Mouse (Mus musculus): ENCODE measurements around the gene 2310034G01Rik.

2310034G01Rik gene

GRCm38 (mm10) chr19:46362104-46362503, 12.0 kb upstream of the 2310034G01Rik start:
- in situ Hi-C loops (cut with MboI, MseI): no loop called here

- in situ Hi-C loops (cut with MboI, MseI): no loop called here
These were observed 8.3 kb upstream of the 2310034G01Rik start for GRCm38 (mm10) chr19:46358381-46358780.

GRCm38 (mm10) chr19:46357344-46358280, 7.5 kb upstream of the 2310034G01Rik start:
- in situ Hi-C loops (cut with MboI, MseI): no loop called here

GRCm38 (mm10) chr19:46356701-46357138, 6.6 kb upstream of the 2310034G01Rik start:
- in situ Hi-C loops (cut with MboI, MseI): no loop called here

GRCm38 (mm10) chr19:46349550-46349949, 552 bp downstream of the 2310034G01Rik start:
- in situ Hi-C loops (cut with MboI, MseI): no loop called here

- in situ Hi-C loops (cut with MboI, MseI): no loop called here
These were observed 1.2 kb downstream of the 2310034G01Rik start for GRCm38 (mm10) chr19:46348761-46349458.

GRCm38 (mm10) chr19:46347936-46348668, 2.0 kb downstream of the 2310034G01Rik start:
- in situ Hi-C loops (cut with MboI, MseI): no loop called here

- in situ Hi-C loops (cut with MboI, MseI): no loop called here
These were observed 3.0 kb downstream of the 2310034G01Rik start for GRCm38 (mm10) chr19:46347146-46347545.

GRCm38 (mm10) chr19:46344710-46345419, 5.2 kb downstream of the 2310034G01Rik start:
- in situ Hi-C loops (cut with MboI, MseI): no loop called here

GRCm38 (mm10) chr19:46339287-46339971, 10.7 kb downstream of the 2310034G01Rik start:
- in situ Hi-C loops (cut with MboI, MseI): no loop called here

- in situ Hi-C loops (cut with MboI, MseI): no loop called here
These were observed 11.2 kb downstream of the 2310034G01Rik start for GRCm38 (mm10) chr19:46338942-46339286.

- in situ Hi-C loops (cut with MboI, MseI): no loop called here
These were observed 11.7 kb downstream of the 2310034G01Rik start, which contains the start of gene Cuedc2 for GRCm38 (mm10) chr19:46338331-46338936. Gene Cuedc2, minus strand, starts transcription at chr19:46338702.

- in situ Hi-C loops (cut with MboI, MseI): no loop called here
These were observed 12.3 kb downstream of the 2310034G01Rik start for GRCm38 (mm10) chr19:46337719-46338330.

- in situ Hi-C loops (cut with MboI, MseI): loop anchor here in 1 of 2 experiments (5.0 kb wide), 1 partner anchor 38 kb away; no protein-coding TSS in a partner anchor
These were observed 16.2 kb downstream of the 2310034G01Rik start for GRCm38 (mm10) chr19:46333906-46334305.

- in situ Hi-C loops (cut with MboI, MseI): loop anchor here in 1 of 2 experiments (5.0 kb wide), 1 partner anchor 39 kb away; no protein-coding TSS in a partner anchor
These were observed 17.3 kb downstream of the 2310034G01Rik start for GRCm38 (mm10) chr19:46332721-46333339.

- in situ Hi-C loops (cut with MboI, MseI): loop anchor here in 1 of 2 experiments (5.0 kb wide), 1 partner anchor 40 kb away; no protein-coding TSS in a partner anchor
These were observed 18.2 kb downstream of the 2310034G01Rik start for GRCm38 (mm10) chr19:46331936-46332335.

- in situ Hi-C loops (cut with MboI, MseI): loop anchor here in 1 of 2 experiments (5.0 kb wide), 1 partner anchor 41 kb away; no protein-coding TSS in a partner anchor
These were observed 18.8 kb downstream of the 2310034G01Rik start for GRCm38 (mm10) chr19:46331326-46331725.

- in situ Hi-C loops (cut with MboI, MseI): loop anchor here in 1 of 2 experiments (5.0 kb wide), 1 partner anchor 42 kb away; no protein-coding TSS in a partner anchor
These were observed 19.4 kb downstream of the 2310034G01Rik start for GRCm38 (mm10) chr19:46330696-46331095.

GRCm38 (mm10) chr19:46329951-46330350, 20.2 kb downstream of the 2310034G01Rik start:
- in situ Hi-C loops (cut with MboI, MseI): loop anchor here in 1 of 2 experiments (5.0 kb wide), 1 partner anchor 42 kb away; no protein-coding TSS in a partner anchor
